In the genomic region with DNA sequence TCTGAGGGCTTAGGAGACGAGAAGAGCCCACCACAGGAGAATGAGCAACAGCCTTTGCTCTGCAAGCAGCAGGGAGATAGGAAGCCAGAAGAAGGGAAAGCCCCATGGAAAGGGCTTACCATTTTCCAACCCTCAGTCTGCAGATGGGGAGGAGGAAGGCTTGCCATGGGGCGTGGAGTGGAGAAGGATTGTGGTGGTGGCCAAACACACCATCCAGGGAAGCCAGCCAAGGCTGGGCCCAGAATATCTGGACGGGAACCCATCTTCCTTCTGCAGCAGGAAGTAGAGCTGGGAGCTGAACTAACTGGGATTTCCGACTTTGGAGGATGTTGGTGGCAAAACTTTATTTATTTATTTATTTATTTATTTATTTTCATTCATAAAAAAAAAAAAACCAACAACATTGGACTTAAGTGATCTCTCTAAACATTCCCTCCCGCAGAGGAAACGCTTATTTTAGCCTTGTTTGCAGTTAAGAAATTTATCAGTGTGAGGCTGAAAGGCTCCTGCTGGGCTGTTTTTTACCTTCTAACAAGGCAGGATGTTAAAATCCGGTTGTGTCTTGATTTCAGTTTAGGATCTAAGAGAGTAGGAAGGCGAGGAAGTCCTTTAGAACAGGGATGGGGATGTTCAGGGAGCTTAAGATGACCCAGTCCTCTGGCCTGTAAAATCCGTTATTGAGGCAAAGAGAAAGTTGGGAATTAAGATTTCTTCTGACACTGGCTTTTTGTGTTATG, we compare ENCODE assay signal across 8 mouse cellular contexts. TPM values are rescaled to one million over a fixed set of nuclear protein-coding genes. Genes with fewer than 3 reads are reported as not detected.
DNase-seq lines count a peak whose midpoint lies in the region; ATAC-seq lines count a peak whose summit lies in the region.

No protein-coding gene starts in this region.

- no peak overlapping the region for H3K27ac ChIP-seq in kidney, embryonic 15.5 days
- no peak overlapping the region for H3K27ac ChIP-seq in intestine, embryonic 15.5 days

- H3K27me3 ChIP-seq in kidney, embryonic 15.5 days: no peaks in the 10 kb centered on the region
- no peaks in the 10 kb centered on the region for H3K27me3 ChIP-seq in intestine, embryonic 15.5 days (replicated peaks)

- H3K4me2 ChIP-seq in kidney, embryonic 15.5 days: no peak overlapping the region
- no peak overlapping the region for H3K4me2 ChIP-seq in intestine, embryonic 15.5 days (replicated peaks)

- no peak for ATAC-seq in kidney, embryonic 15.5 days (replicated peaks; ENCODE audit: low FRiP score)
- ATAC-seq in intestine, embryonic 15.5 days: no peak

- 65% methylated on average over 9 of the region's 9 CpGs for WGBS in kidney, embryonic 15.5 days
- 67% methylated on average over 9 of the region's 9 CpGs for WGBS in intestine, embryonic 15.5 days

- H3K4me1 ChIP-seq in kidney, embryonic 15.5 days: no peaks in the 10 kb centered on the region
- H3K4me1 ChIP-seq in intestine, embryonic 15.5 days (replicated peaks): no peaks in the 10 kb centered on the region

- H3K9ac ChIP-seq in kidney, embryonic 15.5 days: no peak overlapping the region
- H3K9ac ChIP-seq in intestine, embryonic 15.5 days: no peak overlapping the region

- DNase-seq in kidney, adult 11 months: peak; percentile 35
- DNase-seq in heart, adult 18-20 months: peak; percentile 76 to 86
- peak; percentile 59 for DNase-seq in heart, postnatal 4 days
- DNase-seq in lung, postnatal 25 days (ENCODE audit: low spot score): peak; percentile 21
- no peak for DNase-seq in urinary bladder, postnatal 36 days (ENCODE audit: low spot score in 2 of 2)
- no peak for DNase-seq in MN1 (ENCODE audit: low spot score)

- no peak overlapping the region for H3K4me3 ChIP-seq in kidney, embryonic 15.5 days (replicated peaks)
- no peak overlapping the region for H3K4me3 ChIP-seq in intestine, embryonic 15.5 days (replicated peaks)

- H3K36me3 ChIP-seq in kidney, embryonic 15.5 days: no peaks in the 10 kb centered on the region
- no peaks in the 10 kb centered on the region for H3K36me3 ChIP-seq in intestine, embryonic 15.5 days

- no peaks in the 10 kb centered on the region for H3K9me3 ChIP-seq in kidney, embryonic 15.5 days (replicated peaks)
- no peaks in the 10 kb centered on the region for H3K9me3 ChIP-seq in intestine, embryonic 15.5 days

RNA-seq across cellular contexts. Expression of a gene that starts 30.2 kb away (rescaled TPM):
- polyA plus RNA-seq in kidney, embryonic 15.5 days (2015; fragmentation: Nextera tagmentation; extraction: Ambion mirVana): 38.1 and 41.3 TPM in 2 replicates
- total RNA-seq in heart, adult 18-20 months (2021): 10 to 100 TPM; 19.4 to 23.3 TPM
- 10 to 100 TPM; 33.7 to 35.2 TPM for total RNA-seq in heart, postnatal 4 days (2021)
- polyA plus RNA-seq in intestine, embryonic 15.5 days (2015; fragmentation: Nextera tagmentation; extraction: Ambion mirVana): 23.3 and 24.0 TPM in 2 replicates

Comparison
In these comparisons a context has a peak if more than half of its experiments do, and no peak if none do; other contexts are left out.
1. DNase-seq: peak in kidney, adult 11 months (single experiment), heart, adult 18-20 months (2 of 2), heart, postnatal 4 days (single experiment) and lung, postnatal 25 days (single experiment); none in urinary bladder, postnatal 36 days (0 of 2) and MN1 (single experiment).